Mouse (Mus musculus) forebrain, postnatal 0 days (tissue): ENCODE results near the gene Pola2. TPM values are rescaled to one million over a fixed set of nuclear protein-coding genes. Genes with fewer than 3 reads are reported as not detected.

Source experiments
- ATAC-seq: fragments of 200-750 bp; cut with Nextera tagmentation; 2 replicates; pipeline ENCODE4 v1.8.0; 2017; ENCODE audit warnings: mild to moderate bottlenecking, moderate library complexity
- DNase-seq: peaks from one replicate; pipeline ENCODE4 v3.0.0-alpha.2; 2015
- H3K27ac ChIP-seq: fragments of 300-500 bp; sonication (generic); 2 replicates; pipeline ENCODE4 v1.5.1; 2014; ENCODE audit warnings: low read depth, mild to moderate bottlenecking, antibody characterized with exemption, low read length, moderate library complexity, mixed read lengths
- H3K27me3 ChIP-seq: fragments of 300-500 bp; sonication (generic); 2 replicates; pipeline ENCODE4 v1.6.1; 2014; ENCODE audit warnings: mild to moderate bottlenecking, low read length, mixed read lengths; ENCODE audit not compliant: insufficient read depth
- H3K36me3 ChIP-seq: fragments of 300-500 bp; sonication (generic); 2 replicates; pipeline ENCODE4 v1.6.1; 2014; ENCODE audit warnings: mild to moderate bottlenecking, moderate library complexity; ENCODE audit not compliant: insufficient read depth
- H3K4me1 ChIP-seq: fragments of 300-500 bp; sonication (generic); 2 replicates; pipeline ENCODE4 v1.6.1; 2014; ENCODE audit warnings: antibody characterized with exemption; ENCODE audit not compliant: insufficient read depth
- H3K4me2 ChIP-seq: fragments of 300-500 bp; sonication (generic); 2 replicates; pipeline ENCODE4 v1.6.1; 2014; ENCODE audit warnings: low read depth, mild to moderate bottlenecking, moderate library complexity
- H3K4me3 ChIP-seq: fragments of 300-500 bp; sonication (generic); 2 replicates; pipeline ENCODE4 v1.5.1; 2014; ENCODE audit warnings: low read depth, low read length, mixed read lengths
- H3K9ac ChIP-seq: fragments of 300-500 bp; sonication (generic); 2 replicates; pipeline ENCODE4 v1.6.1; 2014; ENCODE audit warnings: mild to moderate bottlenecking
- H3K9me3 ChIP-seq: fragments of 300-500 bp; sonication (generic); 2 replicates; pipeline ENCODE4 v1.6.1; 2016; ENCODE audit warnings: low read length
- CTCF ChIP-seq: sonication (generic); IDR thresholded peaks from 2 replicates; pipeline ENCODE4 v1.5.1; 2016; ENCODE audit warnings: antibody characterized with exemption, control low read depth, low read depth
- WGBS: fragments of 180-500 bp; shearing (Covaris S2); extraction: QIAGEN DNeasy Blood & Tissue Kit; methylation state at CpG from one replicate; pipeline ENCODE4 v1.1.7; 2014; 5-methylcytosine and 5-hydroxymethylcytosine counted together
- polyA plus RNA-seq: library from polyadenylated mRNA; unstranded; fragments of >200 nt; fragmentation: Nextera tagmentation; extraction: Ambion mirVana; gene quantifications from 2 replicates; pipeline ENCODE4 v1.2.1, GENCODE M21; 2015
- total RNA-seq: library from RNA; depleted of rRNA; stranded (reverse); fragments of >200 nt; gene quantifications from 2 replicates; pipeline ENCODE4 v1.2.3, GENCODE M21; 2014

The Pola2 gene
- total and polyA plus RNA-seq, 2 experiments from 2014 or later, result 13.7 to 18.1 TPM

- Histone ChIP-seq H3K36me3 (peaks cover 18% of the 10 kb centered on the region), H3K9ac (no peak overlapping the region), H3K9me3 (no peaks in the 10 kb centered on the region), H3K27ac (no peak overlapping the region), H3K27me3 (no peaks in the 10 kb centered on the region), H3K4me3 (no peak overlapping the region), H3K4me1 (no peaks in the 10 kb centered on the region), H3K4me2 (no peak overlapping the region)
- WGBS, result 88% methylated on average over 28 of the region's 28 CpGs
- no peak for TF ChIP-seq CTCF
- ATAC-seq (no peak), DNase-seq (no peak)
These were observed 8.0 kb downstream of the Pola2 start for GRCm38 (mm10) chr19:5955704-5956670.

- Histone ChIP-seq H3K4me2 (no peak overlapping the region), H3K9ac (no peak overlapping the region), H3K27ac (no peak overlapping the region), H3K4me3 (no peak overlapping the region), H3K4me1 (no peaks in the 10 kb centered on the region), H3K9me3 (no peaks in the 10 kb centered on the region), H3K27me3 (no peaks in the 10 kb centered on the region), H3K36me3 (peaks cover 25% of the 10 kb centered on the region)
- WGBS, result 90% methylated on average over 10 of the region's 10 CpGs
- DNase-seq, result no peak
- no peak for ATAC-seq
- no peak for TF ChIP-seq CTCF
These were observed 9.1 kb downstream of the Pola2 start for GRCm38 (mm10) chr19:5954936-5955335.

- DNase-seq, result no peak
- H3K9me3 ChIP-seq, result no peaks in the 10 kb centered on the region
- no peak for ATAC-seq
These were observed 9.8 kb downstream of the Pola2 start for GRCm38 (mm10) chr19:5954031-5954710.

GRCm38 (mm10) chr19:5953201-5953770 is 10.7 kb downstream of the Pola2 start:
- Histone ChIP-seq H3K4me3 (no peak overlapping the region), H3K9me3 (no peaks in the 10 kb centered on the region), H3K9ac (no peak overlapping the region), H3K27ac (no peak overlapping the region), H3K36me3 (peaks cover 27% of the 10 kb centered on the region), H3K4me1 (no peaks in the 10 kb centered on the region), H3K27me3 (no peaks in the 10 kb centered on the region), H3K4me2 (no peak overlapping the region)
- 94% methylated on average over 19 of the region's 19 CpGs for WGBS
- TF ChIP-seq CTCF, result no peak
- ATAC-seq, result no peak
- DNase-seq, result no peak

More at GRCm38 (mm10) chr19:5954031-5954710, 9.8 kb downstream of the Pola2 start:
- Histone ChIP-seq H3K27me3 (no peaks in the 10 kb centered on the region), H3K9ac (no peak overlapping the region), H3K4me2 (no peak overlapping the region), H3K4me3 (no peak overlapping the region), H3K36me3 (peaks cover 25% of the 10 kb centered on the region), H3K27ac (no peak overlapping the region), H3K4me1 (no peaks in the 10 kb centered on the region)
- TF ChIP-seq CTCF, result no peak
- WGBS, result 90% methylated on average over 22 of the region's 22 CpGs

- Histone ChIP-seq H3K27me3 (no peaks in the 10 kb centered on the region), H3K4me3 (no peak overlapping the region), H3K4me2 (no peak overlapping the region), H3K27ac (no peak overlapping the region), H3K4me1 (no peaks in the 10 kb centered on the region), H3K36me3 (peaks cover 28% of the 10 kb centered on the region), H3K9ac (no peak overlapping the region), H3K9me3 (no peaks in the 10 kb centered on the region)
- DNase-seq, result no peak
- TF ChIP-seq CTCF, result no peak
- WGBS, result 93% methylated on average over 13 of the region's 13 CpGs
- no peak for ATAC-seq
These were observed 11.8 kb downstream of the Pola2 start for GRCm38 (mm10) chr19:5952071-5952691.

DNA sequence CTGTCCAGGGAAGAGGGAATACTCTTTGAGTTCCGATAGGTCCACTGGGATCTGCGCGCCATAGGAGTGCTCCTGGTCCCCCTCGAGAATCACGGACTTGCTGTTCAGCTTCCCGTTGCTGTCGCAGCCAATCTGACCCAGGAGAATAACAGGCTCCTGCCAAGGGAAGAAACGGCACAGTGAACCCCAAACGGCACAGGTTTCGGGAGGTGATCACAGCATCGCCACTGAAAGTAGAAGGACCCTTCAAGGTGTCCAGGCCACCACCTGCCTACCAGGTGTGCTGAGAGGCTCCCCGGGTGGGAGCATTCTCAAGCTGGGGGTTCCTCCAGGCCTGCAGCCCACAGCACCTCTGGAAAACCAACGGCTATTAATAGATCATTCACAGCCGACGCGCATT is 12.4 kb downstream of the Pola2 start:
- 93% methylated on average over 16 of the region's 16 CpGs for WGBS
- no peak for ATAC-seq
- H3K27me3 ChIP-seq, result no peaks in the 10 kb centered on the region
- no peak for DNase-seq
- H3K27ac ChIP-seq, result no peak overlapping the region
- H3K9ac ChIP-seq, result no peak overlapping the region
- no peaks in the 10 kb centered on the region for H3K9me3 ChIP-seq
- no peak overlapping the region for H3K4me3 ChIP-seq
- TF ChIP-seq CTCF, result no peak
- H3K4me1 ChIP-seq, result no peaks in the 10 kb centered on the region
- peaks cover 28% of the 10 kb centered on the region for H3K36me3 ChIP-seq
- H3K4me2 ChIP-seq, result no peak overlapping the region
